Mouse (Mus musculus) neural tube, embryonic 15.5 days (tissue): Measurements from ENCODE around the gene Ttll1. TPM values are rescaled to one million over a fixed set of nuclear protein-coding genes. Genes with fewer than 3 reads are reported as not detected.
"Not testable (repeated sequence)": the region's sequence is repeated elsewhere in the genome, so short reads cannot be mapped to it uniquely, and the experiment has no call there.

Experiments
- ATAC-seq: fragments of 200-750 bp; cut with Nextera tagmentation; 2 replicates; pipeline ENCODE4 v1.8.0; 2017; ENCODE audit warnings: mild to moderate bottlenecking, moderate TSS enrichment, moderate library complexity; ENCODE audit not compliant: low FRiP score
- H3K27ac ChIP-seq: fragments of 300-500 bp; sonication (generic); replicated peaks from 2 replicates; pipeline ENCODE4 v1.5.1; 2015; ENCODE audit warnings: mild to moderate bottlenecking, inconsistent platforms
- H3K27me3 ChIP-seq: fragments of 300-500 bp; sonication (generic); replicated peaks from 2 replicates; pipeline ENCODE4 v1.6.1; 2015; ENCODE audit warnings: inconsistent platforms
- H3K36me3 ChIP-seq: fragments of 300-500 bp; sonication (generic); 2 replicates; pipeline ENCODE4 v1.6.1; 2015; ENCODE audit warnings: inconsistent platforms
- H3K4me1 ChIP-seq: fragments of 300-500 bp; sonication (generic); 2 replicates; pipeline ENCODE4 v1.6.1; 2015; ENCODE audit warnings: inconsistent platforms
- H3K4me2 ChIP-seq: fragments of 300-500 bp; sonication (generic); 2 replicates; pipeline ENCODE4 v1.6.1; 2015; ENCODE audit warnings: inconsistent platforms, mild to moderate bottlenecking, moderate library complexity
- H3K4me3 ChIP-seq: fragments of 300-500 bp; sonication (generic); replicated peaks from 2 replicates; pipeline ENCODE4 v1.5.1; 2015; ENCODE audit warnings: mild to moderate bottlenecking, inconsistent platforms
- H3K9ac ChIP-seq: fragments of 300-500 bp; sonication (generic); replicated peaks from 2 replicates; pipeline ENCODE4 v1.6.1; 2015; ENCODE audit warnings: mild to moderate bottlenecking, inconsistent platforms
- H3K9me3 ChIP-seq: fragments of 300-500 bp; sonication (generic); replicated peaks from 2 replicates; pipeline ENCODE4 v1.6.1; 2016; ENCODE audit warnings: inconsistent platforms
- WGBS: fragments of 180-500 bp; shearing (Covaris S2); methylation state at CpG from one replicate; pipeline ENCODE4 v1.1.7; 2015; ENCODE audit warnings: mixed read lengths; 5-methylcytosine and 5-hydroxymethylcytosine counted together
- polyA plus RNA-seq: library from polyadenylated mRNA; unstranded; fragments of >200 nt; fragmentation: Nextera tagmentation; extraction: Ambion mirVana; gene quantifications from 2 replicates; pipeline ENCODE4 v1.2.1, GENCODE M21; 2015

The Ttll1 gene
- polyA plus RNA-seq, 1 experiment from 2014 or later = 112 TPM

DNA sequence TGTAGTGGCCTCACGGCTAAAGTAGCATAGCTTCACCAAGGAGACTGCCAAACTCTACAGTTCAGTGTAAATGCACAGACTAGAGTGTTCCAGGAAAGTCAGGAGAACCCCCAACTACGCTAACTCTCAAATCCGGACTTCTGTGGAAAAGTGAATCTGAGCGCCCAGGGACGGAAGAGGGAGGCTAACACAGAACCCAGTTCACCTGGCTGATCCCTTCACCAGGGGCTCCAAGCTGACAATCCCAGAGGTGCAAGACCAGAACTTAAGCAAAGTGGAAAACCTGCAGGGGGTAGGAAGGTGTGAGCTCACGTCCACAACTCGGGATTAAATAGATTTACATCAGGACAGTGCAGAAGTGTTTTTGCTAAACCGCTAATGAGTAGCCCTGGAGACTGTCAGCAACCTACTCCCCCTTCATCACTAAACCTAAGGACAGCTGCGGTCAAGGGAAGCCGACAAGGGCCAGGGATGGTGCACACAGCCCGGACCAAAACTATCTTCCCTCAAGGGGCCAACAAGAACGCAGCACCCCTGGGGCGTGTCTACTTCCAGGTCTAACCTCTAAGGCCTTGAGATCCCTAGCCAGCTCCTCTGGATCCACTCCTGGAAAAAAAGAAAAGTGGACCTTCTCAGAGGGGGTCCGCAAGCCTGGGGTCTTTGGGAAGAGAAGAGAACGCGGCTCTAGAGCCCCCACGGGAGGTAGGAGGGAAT, 47.2 kb downstream of the Ttll1 start:
- H3K9ac ChIP-seq = peak overlapping the region; percentile 60
- no peaks in the 10 kb centered on the region for H3K9me3 ChIP-seq
- no peaks in the 10 kb centered on the region for H3K36me3 ChIP-seq
- H3K4me1 ChIP-seq = peaks cover 16% of the 10 kb centered on the region
- peak overlapping the region; percentile 80 for H3K4me3 ChIP-seq
- no peak for ATAC-seq
- H3K4me2 ChIP-seq = peak overlapping the region; percentile 92
- H3K27me3 ChIP-seq = no peaks in the 10 kb centered on the region
- 0 out of 2 replicates have a peak overlapping the region, but pooled peaks have one; percentile 71 for H3K27ac ChIP-seq
- 13% methylated on average over 17 of the region's 17 CpGs for WGBS

- not testable (repeated sequence) for H3K4me2 ChIP-seq, H3K27me3 ChIP-seq, ATAC-seq, H3K27ac ChIP-seq, H3K36me3 ChIP-seq, H3K9me3 ChIP-seq, H3K4me3 ChIP-seq, H3K9ac ChIP-seq
- peaks cover 16% of the 10 kb centered on the region for H3K4me1 ChIP-seq
- 91% methylated on average over 8 of the region's 8 CpGs for WGBS
These were observed 48.3 kb downstream of the Ttll1 start for GRCm38 (mm10) chr15:83462349-83462748.

DNA sequence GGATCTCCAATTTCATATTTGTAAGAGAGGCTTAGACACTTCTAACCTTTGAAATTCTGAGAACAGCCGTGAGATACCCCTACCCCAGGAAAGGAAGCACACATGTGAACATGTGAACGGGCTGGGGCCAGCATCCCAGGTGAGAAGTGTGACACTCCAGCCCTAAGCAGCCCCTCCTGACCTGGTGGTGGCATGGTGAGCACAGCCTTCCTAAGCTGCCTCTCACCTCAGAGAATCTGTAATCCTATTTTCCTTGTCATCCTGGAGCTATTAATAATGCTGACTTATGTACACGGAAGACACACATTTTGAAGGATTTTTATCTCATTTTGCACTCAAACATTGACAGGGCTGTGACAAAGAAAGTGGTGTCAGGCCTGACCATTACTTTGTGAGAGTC, 49.8 kb downstream of the Ttll1 start:
- H3K4me3 ChIP-seq = no peak overlapping the region
- no peak for ATAC-seq
- no peak overlapping the region for H3K4me2 ChIP-seq

DNA sequence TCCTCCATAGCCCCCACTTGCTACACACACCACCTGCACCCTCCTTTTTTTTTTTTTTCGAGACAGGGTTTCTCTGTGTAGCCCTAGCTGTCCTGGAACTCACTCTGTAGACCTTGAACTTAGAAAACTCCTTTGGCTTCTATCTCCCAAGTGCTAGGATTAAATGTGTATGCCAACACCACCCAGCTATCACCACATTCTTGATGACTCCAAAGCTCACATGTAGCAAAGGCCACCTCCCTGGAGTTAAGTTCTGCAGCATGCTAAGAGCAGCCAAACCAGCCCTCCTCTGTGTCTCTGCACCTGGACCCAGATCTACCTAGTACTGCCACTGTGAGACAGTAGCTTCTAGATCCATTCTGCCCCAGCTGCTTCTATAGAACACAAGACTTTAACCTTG, 53.2 kb downstream of the Ttll1 start:
- ATAC-seq = no peak
- H3K9ac ChIP-seq = no peak overlapping the region
- 100% methylated on average over 1 of the region's 1 CpGs for WGBS

More for the DNA sequence above, 49.8 kb downstream of the Ttll1 start:
- Histone ChIP-seq H3K4me1 (peaks cover 16% of the 10 kb centered on the region), H3K9me3 (no peaks in the 10 kb centered on the region), H3K36me3 (no peaks in the 10 kb centered on the region), H3K27me3 (no peaks in the 10 kb centered on the region), H3K9ac (no peak overlapping the region), H3K27ac (no peak overlapping the region)
- WGBS = 93% methylated on average over 3 of the region's 3 CpGs

GRCm38 (mm10) chr15:83455637-83456036, 55.1 kb downstream of the Ttll1 start:
- Histone ChIP-seq H3K36me3 (no peaks in the 10 kb centered on the region), H3K4me2 (no peak overlapping the region), H3K9ac (no peak overlapping the region), H3K27ac (no peak overlapping the region), H3K4me1 (peaks cover 9% of the 10 kb centered on the region), H3K9me3 (no peaks in the 10 kb centered on the region), H3K27me3 (no peaks in the 10 kb centered on the region), H3K4me3 (no peak overlapping the region)
- WGBS = 90% methylated on average over 5 of the region's 5 CpGs
- ATAC-seq = no peak

More for the DNA sequence above, 53.2 kb downstream of the Ttll1 start:
- Histone ChIP-seq H3K9me3 (no peaks in the 10 kb centered on the region), H3K27ac (no peak overlapping the region), H3K4me1 (no peaks in the 10 kb centered on the region), H3K4me3 (no peak overlapping the region), H3K36me3 (no peaks in the 10 kb centered on the region), H3K27me3 (no peaks in the 10 kb centered on the region), H3K4me2 (no peak overlapping the region)

- Histone ChIP-seq H3K27me3 (no peaks in the 10 kb centered on the region), H3K4me1 (peaks cover 9% of the 10 kb centered on the region), H3K4me3 (no peak overlapping the region), H3K36me3 (no peaks in the 10 kb centered on the region), H3K9ac (no peak overlapping the region), H3K4me2 (no peak overlapping the region), H3K27ac (no peak overlapping the region), H3K9me3 (no peaks in the 10 kb centered on the region)
- no peak for ATAC-seq
- 93% methylated on average over 3 of the region's 3 CpGs for WGBS
These were observed 55.7 kb downstream of the Ttll1 start for GRCm38 (mm10) chr15:83455034-83455433.

DNA sequence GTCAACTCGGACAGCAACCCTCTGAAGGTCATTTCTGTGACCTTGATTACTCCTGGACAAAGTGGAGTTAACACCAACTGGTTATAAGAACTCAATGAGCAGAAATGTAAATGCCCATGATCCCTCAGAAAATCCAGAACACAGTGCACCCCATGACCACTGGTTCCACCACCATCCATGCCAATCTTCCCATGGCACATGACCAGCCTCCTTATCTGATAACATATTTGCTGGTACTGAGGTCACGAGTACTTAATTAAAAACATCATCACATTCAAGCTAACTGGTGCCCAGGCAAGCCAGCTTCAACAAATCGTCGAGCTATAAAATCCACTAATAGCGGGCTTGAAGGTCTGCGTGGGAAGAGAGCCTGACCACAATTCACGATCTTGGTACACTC, 56.3 kb downstream of the Ttll1 start:
- no peak overlapping the region for H3K4me2 ChIP-seq
- ATAC-seq = no peak
- peaks cover 9% of the 10 kb centered on the region for H3K4me1 ChIP-seq
- 87% methylated on average over 7 of the region's 7 CpGs for WGBS
- no peak overlapping the region for H3K9ac ChIP-seq
- H3K27ac ChIP-seq = no peak overlapping the region
- H3K36me3 ChIP-seq = no peaks in the 10 kb centered on the region
- H3K27me3 ChIP-seq = no peaks in the 10 kb centered on the region
- H3K9me3 ChIP-seq = no peaks in the 10 kb centered on the region
- no peak overlapping the region for H3K4me3 ChIP-seq

DNA sequence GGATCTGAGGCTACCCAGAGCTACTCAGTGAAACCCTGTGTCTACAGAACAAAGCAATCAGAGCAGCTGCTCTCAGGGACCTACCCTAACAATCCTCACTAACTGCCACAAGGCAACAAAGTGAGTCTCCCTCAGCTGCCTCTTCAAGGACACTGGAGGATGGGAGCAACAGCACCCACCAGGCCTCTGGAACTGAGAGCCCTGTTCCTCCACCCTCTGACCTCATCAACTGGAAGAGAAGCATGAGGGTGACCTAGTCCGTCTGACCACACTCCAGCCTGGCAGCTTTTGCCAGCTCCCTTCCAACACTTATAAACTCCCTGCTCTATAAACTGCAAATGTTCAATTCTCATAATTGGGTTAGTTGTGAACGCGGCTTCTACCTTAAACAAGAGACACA, 56.8 kb downstream of the Ttll1 start:
- no peaks in the 10 kb centered on the region for H3K36me3 ChIP-seq
- no peaks in the 10 kb centered on the region for H3K9me3 ChIP-seq
- H3K9ac ChIP-seq = no peak overlapping the region
- WGBS = 81% methylated on average over 3 of the region's 3 CpGs
- ATAC-seq = no peak
- H3K4me1 ChIP-seq = peaks cover 9% of the 10 kb centered on the region
- H3K4me2 ChIP-seq = no peak overlapping the region
- H3K27me3 ChIP-seq = no peaks in the 10 kb centered on the region
- H3K4me3 ChIP-seq = no peak overlapping the region
- no peak overlapping the region for H3K27ac ChIP-seq

- Histone ChIP-seq H3K4me2 (no peak overlapping the region), H3K9me3 (no peaks in the 10 kb centered on the region), H3K9ac (no peak overlapping the region), H3K27ac (no peak overlapping the region), H3K4me3 (no peak overlapping the region), H3K36me3 (no peaks in the 10 kb centered on the region), H3K4me1 (peaks cover 16% of the 10 kb centered on the region), H3K27me3 (no peaks in the 10 kb centered on the region)
- no peak for ATAC-seq
- WGBS = 82% methylated on average over 7 of the region's 7 CpGs
These were observed 58.4 kb downstream of the Ttll1 start for GRCm38 (mm10) chr15:83452219-83452760.

GRCm38 (mm10) chr15:83451621-83452210, 59.0 kb downstream of the Ttll1 start:
- H3K27ac ChIP-seq = peak overlapping the region; percentile 18; the same call in 1 of the 2 replicates
- no peak for ATAC-seq

GRCm38 (mm10) chr15:83450007-83450406, 60.7 kb downstream of the Ttll1 start:
- no peaks in the 10 kb centered on the region for H3K27me3 ChIP-seq
- no peak overlapping the region for H3K4me3 ChIP-seq
- peaks cover 27% of the 10 kb centered on the region for H3K4me1 ChIP-seq
- H3K27ac ChIP-seq = no peak overlapping the region
- no peak overlapping the region for H3K9ac ChIP-seq
- H3K9me3 ChIP-seq = no peaks in the 10 kb centered on the region
- ATAC-seq = no peak
- 93% methylated on average over 2 of the region's 2 CpGs for WGBS
- H3K4me2 ChIP-seq = no peak overlapping the region
- H3K36me3 ChIP-seq = no peaks in the 10 kb centered on the region

More at GRCm38 (mm10) chr15:83451621-83452210, 59.0 kb downstream of the Ttll1 start:
- Histone ChIP-seq H3K4me2 (no peak overlapping the region), H3K36me3 (no peaks in the 10 kb centered on the region), H3K9ac (no peak overlapping the region), H3K9me3 (no peaks in the 10 kb centered on the region), H3K4me1 (peaks cover 16% of the 10 kb centered on the region), H3K27me3 (no peaks in the 10 kb centered on the region), H3K4me3 (no peak overlapping the region)
- 72% methylated on average over 7 of the region's 7 CpGs for WGBS

- WGBS = 84% methylated on average over 5 of the region's 5 CpGs
- no peaks in the 10 kb centered on the region for H3K9me3 ChIP-seq
- no peaks in the 10 kb centered on the region for H3K27me3 ChIP-seq
- no peak overlapping the region for H3K4me3 ChIP-seq
- H3K9ac ChIP-seq = no peak overlapping the region
- H3K4me2 ChIP-seq = no peak overlapping the region
- H3K27ac ChIP-seq = no peak overlapping the region
- H3K36me3 ChIP-seq = no peaks in the 10 kb centered on the region
- ATAC-seq = no peak
- peaks cover 27% of the 10 kb centered on the region for H3K4me1 ChIP-seq
These were observed 62.0 kb downstream of the Ttll1 start for GRCm38 (mm10) chr15:83448646-83449045.
